Mouse (Mus musculus) cerebellum, adult 11-12 months (tissue): ENCODE results near the gene Pigp.

ENCODE experiments used
- DNase-seq: peaks from one replicate; pipeline ENCODE4 v3.0.0; 2022

Pigp gene

DNA sequence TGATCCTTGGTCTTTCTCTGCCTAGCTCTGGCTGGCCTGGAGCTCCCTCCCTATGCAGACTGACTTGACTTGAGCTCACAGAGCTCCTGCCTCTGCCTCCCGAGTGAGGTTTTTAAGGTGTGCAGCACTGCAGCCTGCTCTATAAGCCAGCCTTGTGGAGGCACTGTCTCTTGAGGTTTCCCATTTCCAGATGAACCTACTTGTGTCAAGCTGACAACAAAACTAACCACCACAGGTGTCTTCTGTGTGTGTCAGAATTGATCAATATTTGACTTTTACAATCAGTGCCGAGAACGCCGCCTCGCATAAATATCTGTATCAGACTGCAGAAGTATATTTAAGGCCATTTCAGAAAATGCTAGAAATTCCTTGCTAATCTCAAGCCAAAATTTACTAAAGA lies 57.0 kb downstream of the Pigp start:
- DNase-seq = no peak

DNA sequence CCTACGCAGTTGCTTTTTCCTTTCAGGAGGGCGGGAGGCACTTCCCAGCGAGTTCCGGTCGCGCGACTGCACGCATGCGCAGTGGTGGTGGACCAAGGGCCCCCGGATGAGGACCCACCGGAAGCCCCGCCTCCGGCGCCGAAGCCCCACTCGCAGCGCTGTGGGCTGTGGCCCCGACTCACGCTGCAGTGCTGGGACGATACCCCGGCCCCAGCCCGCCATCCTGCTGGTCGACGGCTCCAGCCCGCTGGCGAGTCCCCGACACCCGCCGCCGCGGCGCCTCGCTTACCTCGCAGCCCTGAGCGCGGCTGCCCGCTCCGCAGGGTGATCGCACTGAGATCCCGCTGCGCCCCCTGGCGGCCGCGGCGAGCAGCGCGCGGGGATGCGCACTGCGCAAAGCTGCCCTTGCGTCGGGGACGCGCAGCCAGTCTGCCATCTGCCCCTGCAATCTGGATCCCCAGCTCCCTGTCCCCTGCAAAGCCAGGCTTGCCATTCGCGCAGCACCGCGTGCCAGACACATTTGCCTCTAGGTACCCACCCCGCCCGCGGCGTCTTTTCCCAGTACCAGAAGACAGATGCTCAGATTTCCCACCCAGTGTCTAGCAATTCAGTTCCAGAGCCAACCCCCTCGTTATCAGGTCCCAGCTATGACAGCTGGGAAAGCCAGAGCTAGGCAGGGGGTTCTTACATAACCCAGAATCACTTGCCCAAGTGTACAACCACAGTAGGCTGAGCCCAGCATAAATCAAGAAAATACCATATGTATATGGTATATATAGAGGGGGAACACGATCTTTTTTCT lies 58.2 kb downstream of the Pigp start, which contains the start of gene Hlcs:
Gene Hlcs, minus strand, starts transcription at position 343 of the 802 bp plus-strand sequence.
- peak; percentile 99 for DNase-seq

DNA sequence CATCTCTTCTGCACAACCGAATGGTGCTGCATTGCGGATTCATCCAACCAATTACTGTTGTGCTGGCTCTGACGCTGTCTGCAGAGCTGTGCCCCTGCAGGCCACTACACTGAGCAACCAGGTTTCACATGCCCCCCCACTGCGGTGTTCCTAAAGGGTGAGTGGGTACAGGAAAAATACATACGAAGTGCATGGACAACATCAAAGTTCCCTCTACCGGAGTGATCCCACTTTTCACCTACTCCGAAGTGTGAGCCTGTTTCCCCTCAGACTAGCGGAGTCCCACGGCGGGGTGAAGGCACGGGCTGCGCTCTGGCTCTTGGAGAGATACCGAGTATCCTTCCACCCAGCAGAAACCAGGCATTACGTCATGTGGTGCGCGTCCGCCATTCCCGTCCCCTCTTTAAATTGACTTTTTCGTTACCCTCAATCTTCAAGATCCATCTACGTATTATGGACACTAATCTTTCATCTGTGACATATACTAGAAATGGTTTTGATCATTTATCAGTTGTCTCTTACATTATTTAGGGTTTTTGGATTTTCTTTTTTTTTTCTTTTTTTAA lies 58.9 kb downstream of the Pigp start:
- peak; percentile 95 for DNase-seq

DNA sequence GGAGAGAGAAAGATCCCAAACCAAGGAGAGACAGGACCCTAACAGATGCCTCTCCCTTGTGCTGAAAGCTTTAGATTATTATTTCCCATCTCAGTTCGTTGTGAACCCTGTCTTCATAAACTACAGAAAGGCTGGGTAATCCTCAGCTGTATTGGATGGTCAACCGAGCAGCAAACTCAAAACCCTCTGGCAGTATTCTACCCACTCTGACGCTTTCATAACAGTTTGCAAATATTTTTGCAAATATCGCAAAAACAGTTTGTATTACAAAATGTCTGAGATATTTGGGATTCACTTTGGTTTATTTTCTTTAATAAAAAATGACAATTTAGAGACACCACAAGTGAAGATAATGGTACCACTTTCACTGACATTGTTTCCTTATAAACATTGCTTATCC lies 59.7 kb downstream of the Pigp start:
- no peak for DNase-seq

DNA sequence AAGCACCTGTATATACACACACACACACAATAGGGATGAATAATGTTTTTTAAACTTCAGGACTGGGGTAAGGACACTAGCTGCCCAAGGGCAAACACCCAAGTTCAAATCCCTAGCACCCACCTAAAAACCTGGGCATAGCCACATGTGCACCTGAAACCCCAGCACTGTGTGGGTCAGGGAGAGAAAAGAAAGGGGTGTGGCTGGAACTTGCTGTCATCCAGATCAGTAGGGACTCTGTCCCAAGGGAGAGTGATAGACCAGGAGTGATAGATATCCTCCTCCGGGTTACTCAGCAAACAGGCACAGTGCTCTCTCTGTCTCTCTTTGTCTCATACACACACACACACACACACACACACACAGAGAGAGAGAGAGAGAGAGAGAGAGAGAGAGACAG lies 60.2 kb downstream of the Pigp start:
- DNase-seq = no peak

- DNase-seq = no peak
Measured at GRCm38 (mm10) chr16:94309025-94309424, 62.6 kb downstream of the Pigp start.
